Mouse (Mus musculus) erythroblast, embryonic 14.5 days (primary cell): ENCODE measurements around the gene Smim1. TPM values are rescaled to one million over a fixed set of nuclear protein-coding genes. Genes with fewer than 3 reads are reported as not detected.

ENCODE experiments used
- H3K27me3 ChIP-seq: 2 replicates; pipeline ENCODE4 v1.6.1; 2012; ENCODE audit warnings: inconsistent platforms; ENCODE audit not compliant: control insufficient read depth
- H3K36me3 ChIP-seq: 2 replicates; pipeline ENCODE4 v1.6.1; 2012; ENCODE audit warnings: mild to moderate bottlenecking, inconsistent platforms; ENCODE audit not compliant: control insufficient read depth
- H3K4me1 ChIP-seq: 2 replicates; pipeline ENCODE4 v1.6.1; 2012; ENCODE audit warnings: inconsistent platforms; ENCODE audit not compliant: control insufficient read depth
- H3K4me3 ChIP-seq: replicated peaks from 2 replicates; pipeline ENCODE3; 2012; ENCODE audit warnings: moderate library complexity, mild to moderate bottlenecking, inconsistent platforms
- H3K9me3 ChIP-seq: 2 replicates; pipeline ENCODE4 v1.6.1; 2012; ENCODE audit warnings: low read length, inconsistent platforms, mixed read lengths; ENCODE audit not compliant: control insufficient read depth
- GATA1 ChIP-seq: IDR thresholded peaks from 2 replicates; pipeline ENCODE4 v1.6.1; 2012; ENCODE audit warnings: low read length, inconsistent platforms, mixed read lengths
- TAL1 ChIP-seq: IDR thresholded peaks from 3 replicates; pipeline ENCODE4 v1.6.1; 2012; ENCODE audit warnings: low read length, inconsistent platforms, mixed read lengths
- polyA plus RNA-seq: library from polyadenylated mRNA; stranded (reverse); fragments of >175 nt; gene quantifications from 2 replicates; pipeline ENCODE4 v1.2.3, GENCODE M21; 2012

Smim1 gene
- polyA plus RNA-seq, 1 experiment: 35.8 TPM

GRCm38 (mm10) chr4:154053065-154053464, 27.0 kb upstream of the Smim1 start:
- H3K27me3 ChIP-seq: no peaks in the 10 kb centered on the region
- H3K36me3 ChIP-seq: no peaks in the 10 kb centered on the region
- H3K4me1 ChIP-seq: no peaks in the 10 kb centered on the region
- no peaks in the 10 kb centered on the region for H3K9me3 ChIP-seq
- TF ChIP-seq TAL1: no peak
- no peak overlapping the region for H3K4me3 ChIP-seq

GRCm38 (mm10) chr4:154051401-154051800, 25.4 kb upstream of the Smim1 start:
- Histone ChIP-seq H3K4me1 (no peaks in the 10 kb centered on the region), H3K9me3 (no peaks in the 10 kb centered on the region), H3K27me3 (no peaks in the 10 kb centered on the region), H3K4me3 (no peak overlapping the region), H3K36me3 (no peaks in the 10 kb centered on the region)
- TF ChIP-seq TAL1 (no peak), GATA1 (no peak)

- H3K4me1 ChIP-seq: no peaks in the 10 kb centered on the region
- no peak overlapping the region for H3K4me3 ChIP-seq
- 0 out of 2 replicates have a peak, but pooled peaks cover 2% of the 10 kb centered on the region for H3K9me3 ChIP-seq
- TF ChIP-seq GATA1 (no peak), TAL1 (no peak)
- H3K27me3 ChIP-seq: peaks cover 2% of the 10 kb centered on the region; the same call in 1 of the 2 replicates
- no peaks in the 10 kb centered on the region for H3K36me3 ChIP-seq
Observed at GRCm38 (mm10) chr4:154045837-154046236, 19.8 kb upstream of the Smim1 start.

- no peaks in the 10 kb centered on the region for H3K36me3 ChIP-seq
- no peak within 1 kb of the TSS for H3K4me3 ChIP-seq
- TF ChIP-seq TAL1 (no peak), GATA1 (no peak)
Observed at GRCm38 (mm10) chr4:154042577-154042976, 16.5 kb upstream of the Smim1 start, which contains the start of gene Ccdc27. TSS of gene Ccdc27 (minus strand) at chr4:154042677.

GRCm38 (mm10) chr4:154037123-154037522, 11.1 kb upstream of the Smim1 start:
- H3K4me3 ChIP-seq: no peak overlapping the region
- H3K36me3 ChIP-seq: peaks cover 20% of the 10 kb centered on the region
- TF ChIP-seq GATA1 (no peak), TAL1 (no peak)
- peaks cover 18% of the 10 kb centered on the region for H3K4me1 ChIP-seq
- no peaks in the 10 kb centered on the region; the same call in 1 of the 2 replicates for H3K9me3 ChIP-seq
- H3K27me3 ChIP-seq: peaks cover 2% of the 10 kb centered on the region; the same call in 1 of the 2 replicates

More at GRCm38 (mm10) chr4:154042577-154042976, 16.5 kb upstream of the Smim1 start, which contains the start of gene Ccdc27:
- Histone ChIP-seq H3K4me1 (no peaks in the 10 kb centered on the region), H3K27me3 (peaks cover 2% of the 10 kb centered on the region; the same call in 1 of the 2 replicates), H3K9me3 (0 out of 2 replicates have a peak, but pooled peaks cover 2% of the 10 kb centered on the region)

- TF ChIP-seq GATA1 (no peak), TAL1 (no peak)
- Histone ChIP-seq H3K4me1 (peaks cover 65% of the 10 kb centered on the region), H3K4me3 (no peak overlapping the region), H3K9me3 (no peaks in the 10 kb centered on the region; the same call in 1 of the 2 replicates), H3K27me3 (no peaks in the 10 kb centered on the region), H3K36me3 (peaks cover 87% of the 10 kb centered on the region)
Observed at GRCm38 (mm10) chr4:154028646-154029045, 2.6 kb upstream of the Smim1 start.

- H3K36me3 ChIP-seq: peaks cover 88% of the 10 kb centered on the region
- H3K27me3 ChIP-seq: no peaks in the 10 kb centered on the region
- no peaks in the 10 kb centered on the region; the same call in 1 of the 2 replicates for H3K9me3 ChIP-seq
- TF ChIP-seq TAL1 (no peak), GATA1 (no peak)
- H3K4me3 ChIP-seq: peak overlapping the region; percentile 83
- H3K4me1 ChIP-seq: peaks cover 65% of the 10 kb centered on the region
Observed at GRCm38 (mm10) chr4:154028066-154028465, 2.0 kb upstream of the Smim1 start.

GRCm38 (mm10) chr4:154026441-154026761, 371 bp upstream of the Smim1 start:
- no peak for TF ChIP-seq TAL1
- no peak for TF ChIP-seq GATA1
- peaks cover 89% of the 10 kb centered on the region for H3K36me3 ChIP-seq
- H3K27me3 ChIP-seq: no peaks in the 10 kb centered on the region
- peak overlapping the region; percentile 83 for H3K4me3 ChIP-seq
- H3K9me3 ChIP-seq: no peaks in the 10 kb centered on the region
- peaks cover 74% of the 10 kb centered on the region for H3K4me1 ChIP-seq

- Histone ChIP-seq H3K36me3 (peaks cover 89% of the 10 kb centered on the region), H3K27me3 (no peaks in the 10 kb centered on the region), H3K4me1 (peaks cover 89% of the 10 kb centered on the region), H3K9me3 (no peaks in the 10 kb centered on the region), H3K4me3 (peak overlapping the region; percentile 83)
- no peak for TF ChIP-seq GATA1
- TF ChIP-seq TAL1: no peak
Observed at GRCm38 (mm10) chr4:154024729-154025521, 1.1 kb downstream of the Smim1 start.
